Mouse (Mus musculus) macrophage (primary cell): ENCODE results near the gene Notch3. TPM values are rescaled to one million over a fixed set of nuclear protein-coding genes. Genes with fewer than 3 reads are reported as not detected.

ENCODE experiments used
- H3K27ac ChIP-seq: fragments of 350-480 bp; formaldehyde crosslinking; 2 replicates; pipeline ENCODE4 v1.9.0; 2021
- H3K36me3 ChIP-seq: fragments of 350-480 bp; formaldehyde crosslinking; 2 replicates; pipeline ENCODE4 v1.9.0; 2021; ENCODE audit errors: inconsistent target
- H3K4me3 ChIP-seq: fragments of 350-480 bp; formaldehyde crosslinking; 2 replicates; pipeline ENCODE4 v1.9.0; 2021; ENCODE audit errors: inconsistent target
- H3K79me2 ChIP-seq: fragments of 350-480 bp; formaldehyde crosslinking; 2 replicates; pipeline ENCODE4 v1.9.0; 2021; ENCODE audit errors: inconsistent target
- WGBS: methylation state at CpG from one replicate; pipeline ENCODE4 v1.1.7; 2026; ENCODE audit warnings: inconsistent platforms; ENCODE audit not compliant: missing documents; 5-methylcytosine and 5-hydroxymethylcytosine counted together
- polyA plus RNA-seq: library from polyadenylated mRNA; stranded (reverse); fragments of 250-400 nt; gene quantifications from 3 replicates; pipeline ENCODE4 v1.2.4, GENCODE M21; 2018; ENCODE audit warnings: inconsistent platforms

Gene Notch3
- polyA plus RNA-seq, 1 experiment from 2014 or later: not detected

GRCm38 (mm10) chr17:32183017-32183416, 16.4 kb upstream of the Notch3 start:
- Histone ChIP-seq H3K36me3 (no peaks in the 10 kb centered on the region), H3K4me3 (no peak overlapping the region), H3K27ac (no peak overlapping the region), H3K79me2 (no peaks in the 10 kb centered on the region)
- WGBS: 71% methylated on average over 8 of the region's 8 CpGs

DNA sequence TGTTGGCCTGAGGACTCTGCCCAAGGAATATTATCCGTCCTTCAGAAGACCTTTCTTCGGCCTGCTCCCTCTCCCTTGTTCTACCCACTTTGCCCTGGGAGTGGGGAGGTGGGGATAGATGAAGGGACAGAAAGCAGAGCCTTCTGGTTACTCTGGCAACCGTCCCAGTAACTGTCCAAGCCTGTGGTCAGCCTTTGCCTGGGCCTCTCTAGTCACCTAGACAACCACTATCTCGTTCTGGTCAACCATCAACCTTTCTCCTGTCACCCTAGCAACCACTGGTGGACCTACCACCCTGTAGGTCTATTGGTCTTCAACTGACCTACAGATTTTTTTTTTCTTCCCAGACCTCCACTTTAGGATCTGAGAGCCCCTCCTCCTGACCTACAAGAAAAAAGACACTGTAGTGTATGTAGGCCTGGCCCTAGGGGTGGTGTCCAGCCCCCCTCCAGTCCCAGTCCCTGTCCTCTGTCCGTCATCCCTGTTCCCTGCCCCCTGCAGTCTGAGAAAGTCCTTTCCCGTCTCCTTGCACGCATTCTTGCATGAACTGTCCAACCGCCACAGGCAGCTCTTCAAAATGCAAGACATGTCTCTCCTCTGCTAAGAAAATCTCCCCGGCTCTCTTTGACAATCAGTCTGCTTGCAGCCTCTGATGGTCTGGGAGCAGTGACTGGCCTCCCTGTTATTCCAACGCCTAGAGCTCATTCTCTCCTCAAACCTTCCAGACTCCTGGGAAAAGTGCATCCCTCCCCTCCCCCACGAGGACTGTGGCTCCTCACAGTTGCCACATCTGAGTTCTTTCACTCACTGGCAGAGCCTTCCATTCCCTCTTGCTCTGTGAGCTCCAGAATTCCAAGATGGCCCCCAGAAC, 13.2 kb upstream of the Notch3 start:
- Histone ChIP-seq H3K36me3 (no peaks in the 10 kb centered on the region), H3K4me3 (no peak overlapping the region), H3K27ac (no peak overlapping the region), H3K79me2 (no peaks in the 10 kb centered on the region)
- WGBS: 88% methylated on average over 11 of the region's 11 CpGs

GRCm38 (mm10) chr17:32176919-32177318, 10.3 kb upstream of the Notch3 start:
- H3K27ac ChIP-seq: no peak overlapping the region
- 80% methylated on average over 4 of the region's 4 CpGs for WGBS
- H3K79me2 ChIP-seq: no peaks in the 10 kb centered on the region
- H3K36me3 ChIP-seq: no peaks in the 10 kb centered on the region
- H3K4me3 ChIP-seq: no peak overlapping the region

DNA sequence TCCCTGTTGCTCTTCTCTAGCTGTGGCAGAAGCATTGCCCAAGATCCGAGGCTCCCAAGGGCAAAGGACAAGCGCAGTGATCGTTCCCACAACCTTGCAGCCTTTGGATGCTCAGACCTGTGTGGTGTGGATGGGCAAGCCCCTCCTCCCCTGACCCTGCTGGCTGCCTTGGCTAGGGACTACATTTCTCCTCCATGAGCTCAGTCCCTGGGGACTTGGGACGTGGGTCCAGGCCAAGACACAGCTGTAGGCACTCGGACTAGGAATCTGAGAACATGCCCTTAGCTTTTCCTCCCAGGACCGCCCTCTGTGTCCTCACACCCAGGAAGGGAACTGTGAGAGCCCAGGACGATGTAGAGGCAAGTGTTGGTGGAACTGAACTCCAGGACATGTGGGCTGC, 6.5 kb upstream of the Notch3 start:
- 92% methylated on average over 7 of the region's 7 CpGs for WGBS
- Histone ChIP-seq H3K4me3 (no peak overlapping the region), H3K27ac (no peak overlapping the region), H3K36me3 (no peaks in the 10 kb centered on the region), H3K79me2 (no peaks in the 10 kb centered on the region)

DNA sequence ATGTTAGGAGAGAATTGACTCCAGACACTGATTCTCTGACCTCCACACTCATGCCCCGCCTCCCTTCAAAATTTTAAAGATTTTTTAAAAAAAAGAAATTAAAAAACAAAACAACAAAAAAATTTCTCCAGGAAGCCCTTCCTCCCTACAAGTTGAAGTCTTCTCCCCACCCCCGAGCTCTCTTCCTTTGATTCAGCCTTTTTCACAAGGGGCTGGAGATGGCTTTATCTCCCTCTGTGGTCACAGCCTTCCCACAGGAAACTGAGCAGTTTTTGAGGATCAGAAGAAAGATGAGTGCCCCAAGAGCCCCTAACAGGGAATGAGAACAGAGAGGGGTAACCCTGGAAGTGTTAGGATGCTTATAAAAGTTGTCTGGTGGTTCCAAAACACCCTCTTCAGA, 5.8 kb upstream of the Notch3 start:
- 77% methylated on average over 2 of the region's 2 CpGs for WGBS

DNA sequence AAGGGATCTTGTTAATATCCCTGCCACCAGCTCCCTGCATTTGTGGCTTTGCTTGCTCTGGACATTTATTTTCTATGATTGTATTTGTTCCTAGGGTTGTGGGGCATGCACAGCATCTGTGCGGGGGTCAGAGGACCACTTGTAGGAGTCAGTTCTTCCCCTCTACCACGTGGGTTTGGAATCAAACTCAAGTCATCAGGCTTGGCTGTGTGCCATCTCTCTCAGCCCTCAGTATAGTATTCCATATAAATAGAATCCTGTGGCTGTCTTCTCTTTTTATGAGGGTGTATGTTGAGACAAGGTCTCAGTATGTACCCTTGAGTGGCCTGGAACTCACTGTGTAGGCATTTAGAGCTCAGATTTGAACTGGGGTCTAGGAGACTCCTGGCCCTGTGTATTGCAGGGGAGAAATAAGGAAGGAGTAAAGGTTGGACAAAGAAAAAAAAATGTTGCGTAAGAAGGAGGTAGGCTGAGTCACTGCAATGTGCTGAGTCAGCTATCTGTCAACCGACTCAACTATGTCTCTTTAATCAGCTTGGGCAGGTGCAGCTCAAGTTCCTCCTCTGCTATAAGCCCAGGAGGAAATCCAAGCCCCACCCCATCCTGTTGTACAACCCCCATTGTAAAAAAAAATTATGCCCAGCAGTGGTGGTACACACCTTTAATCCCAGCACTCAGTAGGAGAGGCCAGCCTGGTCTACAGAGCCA, 3.0 kb upstream of the Notch3 start:
- WGBS: 19% methylated on average over 4 of the region's 4 CpGs
- Histone ChIP-seq H3K27ac (no peak overlapping the region), H3K4me3 (no peak overlapping the region), H3K79me2 (no peaks in the 10 kb centered on the region), H3K36me3 (no peaks in the 10 kb centered on the region)

More for the DNA sequence above, 5.8 kb upstream of the Notch3 start:
- H3K79me2 ChIP-seq: no peaks in the 10 kb centered on the region
- H3K4me3 ChIP-seq: no peak overlapping the region
- no peak overlapping the region for H3K27ac ChIP-seq
- no peaks in the 10 kb centered on the region for H3K36me3 ChIP-seq

DNA sequence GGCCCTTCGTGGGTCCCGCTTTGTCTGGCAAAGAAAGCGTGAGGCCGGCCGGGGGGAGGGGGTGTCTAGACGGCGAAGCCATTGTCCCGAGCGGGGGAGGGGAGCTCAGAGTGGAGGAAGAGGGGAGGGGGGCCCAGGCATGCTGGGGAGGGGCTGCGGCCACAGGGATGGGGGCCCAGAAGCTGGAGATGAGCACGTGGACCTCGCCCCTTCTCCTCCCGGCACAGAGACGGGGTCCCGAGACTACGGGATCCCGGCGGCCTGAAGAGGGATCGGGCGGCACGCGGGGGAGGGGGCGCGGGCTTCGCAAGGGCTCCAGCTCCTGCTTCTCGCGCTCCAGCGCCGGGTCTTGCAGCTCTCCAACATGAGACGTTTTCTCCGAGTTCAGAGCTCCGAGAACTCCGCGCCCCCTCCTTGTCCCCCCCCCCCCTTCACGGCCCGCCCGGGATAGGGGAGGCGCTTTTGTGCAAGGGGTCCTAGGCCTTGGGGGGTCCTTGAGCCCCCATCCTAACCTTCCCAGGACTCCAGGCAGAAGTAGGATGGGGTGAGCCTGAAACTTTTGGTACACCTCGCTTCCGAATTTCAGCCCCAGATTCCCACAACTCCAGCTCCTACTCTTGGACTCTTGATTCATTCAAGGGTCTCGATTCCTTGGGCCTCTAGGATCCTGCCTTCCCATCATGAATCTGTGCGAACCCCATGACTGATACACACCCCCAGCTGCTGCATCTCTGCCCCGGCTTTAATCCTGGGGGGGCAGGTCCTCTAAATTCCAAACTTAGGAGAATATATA, 653 bp downstream of the Notch3 start:
- no peaks in the 10 kb centered on the region for H3K36me3 ChIP-seq
- H3K4me3 ChIP-seq: no peak overlapping the region
- H3K79me2 ChIP-seq: no peaks in the 10 kb centered on the region
- WGBS: 11% methylated on average over 42 of the region's 43 CpGs
- H3K27ac ChIP-seq: no peak overlapping the region

DNA sequence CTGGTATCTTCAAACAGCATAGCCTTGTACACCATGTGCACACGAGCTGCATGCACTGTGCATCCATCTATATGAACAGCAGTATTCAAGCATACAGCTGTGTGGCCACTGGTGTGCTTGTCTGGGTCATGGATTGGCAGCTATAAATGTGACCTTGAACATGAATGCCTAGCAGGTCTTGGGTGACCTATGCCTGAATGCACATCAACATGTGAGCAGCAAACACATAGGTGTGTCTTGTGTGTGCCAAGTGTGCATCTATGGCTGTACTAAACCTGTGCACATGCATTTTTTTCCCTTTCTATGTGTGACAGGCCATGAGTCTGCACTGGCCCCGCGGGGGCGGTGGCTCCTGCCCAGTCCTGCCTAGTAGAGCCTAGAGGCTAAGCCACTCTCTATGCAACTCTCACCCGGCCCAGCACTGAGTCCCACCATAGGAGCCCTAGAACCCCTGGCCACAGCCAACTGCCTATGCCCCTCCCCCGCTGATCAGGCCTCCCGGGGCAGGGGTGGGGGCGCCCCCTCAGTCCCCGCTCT, 1.3 kb downstream of the Notch3 start:
- Histone ChIP-seq H3K36me3 (no peaks in the 10 kb centered on the region), H3K27ac (no peak overlapping the region), H3K4me3 (no peak overlapping the region), H3K79me2 (no peaks in the 10 kb centered on the region)
- 51% methylated on average over 9 of the region's 9 CpGs for WGBS

DNA sequence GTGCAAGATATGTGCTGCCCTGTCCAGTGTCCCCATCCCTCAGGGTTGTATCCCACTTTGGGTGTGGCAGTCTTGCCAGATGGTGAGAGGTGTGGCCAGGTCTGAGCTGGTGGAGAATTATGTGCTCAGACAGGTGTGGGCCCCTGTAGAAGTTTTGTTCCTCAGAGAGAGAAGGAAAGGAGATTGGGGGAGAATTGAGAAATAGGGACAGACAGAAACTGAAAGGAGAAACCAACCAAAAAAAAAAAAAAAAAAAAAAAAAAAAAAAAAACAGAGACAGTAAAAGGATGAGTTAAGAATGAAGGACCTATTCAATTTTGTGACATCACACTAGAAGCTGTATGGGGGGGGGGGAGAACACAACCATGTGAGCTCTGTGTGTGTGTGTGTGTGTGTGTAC, 1.9 kb downstream of the Notch3 start:
- Histone ChIP-seq H3K79me2 (no peaks in the 10 kb centered on the region), H3K27ac (no peak overlapping the region), H3K4me3 (no peak overlapping the region), H3K36me3 (no peaks in the 10 kb centered on the region)

DNA sequence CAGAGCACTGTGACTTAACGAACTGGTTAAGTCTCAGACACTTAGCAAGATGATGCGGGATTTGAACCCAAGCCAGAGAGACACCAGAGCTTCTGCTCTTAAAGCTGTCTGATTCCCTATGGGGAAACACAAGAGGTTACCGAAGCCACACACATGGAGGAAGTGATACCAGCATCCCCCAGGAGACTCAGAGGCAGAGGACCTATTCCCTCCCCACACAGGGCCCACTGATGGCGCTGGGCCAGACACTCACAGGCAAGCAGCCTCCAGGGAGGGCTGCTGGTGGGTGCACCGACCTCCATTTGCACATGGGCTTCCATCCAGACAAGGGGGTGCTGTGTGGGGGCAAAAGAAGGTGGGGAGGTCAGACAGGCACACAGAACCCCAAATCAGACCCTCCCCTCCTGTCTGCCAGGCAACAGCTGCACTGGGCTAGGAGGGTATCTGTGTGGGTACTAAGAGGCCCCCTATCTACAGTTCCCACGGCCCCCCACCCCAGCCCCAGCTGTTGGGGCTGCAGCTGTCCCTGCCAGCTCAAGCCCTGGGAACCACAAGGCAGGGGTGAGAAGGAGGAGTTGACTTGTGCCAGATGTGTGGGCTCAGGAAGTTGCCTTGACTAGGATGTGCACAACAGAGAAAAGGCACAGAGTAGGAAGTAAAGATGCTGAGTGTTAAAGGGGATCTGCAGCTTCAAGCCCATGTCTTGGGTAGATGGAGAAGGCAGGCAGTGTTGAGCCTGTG, 2.6 kb downstream of the Notch3 start:
- Histone ChIP-seq H3K79me2 (no peaks in the 10 kb centered on the region), H3K27ac (no peak overlapping the region), H3K4me3 (no peak overlapping the region), H3K36me3 (no peaks in the 10 kb centered on the region)
- WGBS: 20% methylated on average over 5 of the region's 6 CpGs

GRCm38 (mm10) chr17:32162112-32162850, 4.4 kb downstream of the Notch3 start:
- no peak overlapping the region for H3K4me3 ChIP-seq
- 10% methylated on average over 52 of the region's 58 CpGs for WGBS
- no peaks in the 10 kb centered on the region for H3K36me3 ChIP-seq
- no peaks in the 10 kb centered on the region for H3K79me2 ChIP-seq
- no peak overlapping the region for H3K27ac ChIP-seq

- Histone ChIP-seq H3K79me2 (no peaks in the 10 kb centered on the region), H3K36me3 (no peaks in the 10 kb centered on the region), H3K27ac (no peak overlapping the region), H3K4me3 (no peak overlapping the region)
- WGBS: 66% methylated on average over 4 of the region's 4 CpGs
Observed at GRCm38 (mm10) chr17:32160882-32161281, 5.8 kb downstream of the Notch3 start.

DNA sequence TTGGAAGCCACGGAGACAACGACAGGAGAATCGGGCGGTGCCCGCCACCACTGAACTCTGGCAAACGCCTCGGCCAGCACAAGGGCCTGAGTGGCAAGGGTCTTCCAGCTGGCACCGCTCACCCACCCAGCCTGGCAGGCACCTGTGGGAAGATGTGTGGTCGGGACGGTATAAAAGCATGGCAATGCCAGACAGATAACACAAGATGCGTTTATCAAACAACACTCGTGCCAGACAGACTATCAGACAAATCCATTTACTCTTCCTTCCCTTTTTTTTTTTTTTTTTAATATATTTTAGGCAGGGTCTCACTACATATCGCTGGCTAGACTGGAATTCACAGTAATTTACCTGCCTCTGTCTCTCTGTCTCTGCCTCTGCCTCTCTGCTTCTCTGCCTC, 7.8 kb downstream of the Notch3 start:
- 80% methylated on average over 7 of the region's 13 CpGs for WGBS
- Histone ChIP-seq H3K36me3 (no peaks in the 10 kb centered on the region), H3K4me3 (no peak overlapping the region), H3K79me2 (no peaks in the 10 kb centered on the region), H3K27ac (no peak overlapping the region)
